Mouse (Mus musculus): ENCODE results near the gene Rptor.

Gene Rptor

GRCm38 (mm10) chr11:119602763-119603526, at the start of gene Rptor:
TSS of gene Rptor (plus strand) at chr11:119602905.
- peak; percentile 98 to 99 for DNase-seq

- peak in 1 of 2 experiments; percentile 16 for DNase-seq
These were observed 48.0 kb upstream of the Rptor start for GRCm38 (mm10) chr11:119554706-119555105.

GRCm38 (mm10) chr11:119555170-119555569, 47.5 kb upstream of the Rptor start:
- no peak for DNase-seq

- no peak for DNase-seq
These were observed 44.5 kb upstream of the Rptor start for GRCm38 (mm10) chr11:119557940-119558869.

GRCm38 (mm10) chr11:119558870-119559610, 43.7 kb upstream of the Rptor start:
- DNase-seq, result no peak

GRCm38 (mm10) chr11:119562286-119562685, 40.4 kb upstream of the Rptor start:
- no peak for DNase-seq

- DNase-seq, result no peak
These were observed 39.5 kb upstream of the Rptor start for GRCm38 (mm10) chr11:119563166-119563565.

- no peak for DNase-seq
These were observed 38.3 kb upstream of the Rptor start for GRCm38 (mm10) chr11:119564383-119564782.

- no peak for DNase-seq
These were observed 37.7 kb upstream of the Rptor start for GRCm38 (mm10) chr11:119565021-119565420.

GRCm38 (mm10) chr11:119565684-119566083, 37.0 kb upstream of the Rptor start:
- no peak for DNase-seq

GRCm38 (mm10) chr11:119566188-119566587, 36.5 kb upstream of the Rptor start:
- DNase-seq, result no peak

- DNase-seq, result no peak
These were observed 30.2 kb upstream of the Rptor start for GRCm38 (mm10) chr11:119572316-119573010.

GRCm38 (mm10) chr11:119576855-119577254, 25.9 kb upstream of the Rptor start:
- no peak for DNase-seq

- DNase-seq, result no peak
These were observed 25.0 kb upstream of the Rptor start for GRCm38 (mm10) chr11:119577721-119578120.

GRCm38 (mm10) chr11:119586511-119586910, 16.2 kb upstream of the Rptor start:
- DNase-seq, result no peak

- DNase-seq, result no peak
These were observed 15.6 kb upstream of the Rptor start for GRCm38 (mm10) chr11:119587112-119587511.

GRCm38 (mm10) chr11:119589242-119589641, 13.5 kb upstream of the Rptor start:
- no peak for DNase-seq

GRCm38 (mm10) chr11:119593966-119594365, 8.7 kb upstream of the Rptor start:
- DNase-seq, result no peak

GRCm38 (mm10) chr11:119598856-119599255, 3.8 kb upstream of the Rptor start:
- DNase-seq, result no peak

GRCm38 (mm10) chr11:119600286-119600685, 2.4 kb upstream of the Rptor start:
- DNase-seq, result no peak

GRCm38 (mm10) chr11:119602177-119602700, 466 bp upstream of the Rptor start:
- no peak for DNase-seq

GRCm38 (mm10) chr11:119603527-119603905, 811 bp downstream of the Rptor start:
- peak in 1 of 2 experiments; percentile 39 for DNase-seq

All from kidney, postnatal 36 days (tissue).